Mouse (Mus musculus) MEL (cell line): Measurements from ENCODE around the gene Gapt. TPM values are rescaled to one million over a fixed set of nuclear protein-coding genes. Genes with fewer than 3 reads are reported as not detected.

Experiments used
- DNase-seq: peaks from one replicate; pipeline ENCODE4 v3.0.0; 2011; ENCODE audit warnings: low read depth, low spot score
- H3K27ac ChIP-seq: 2 replicates; pipeline ENCODE4 v1.5.1; 2012; ENCODE audit warnings: low read depth, mild to moderate bottlenecking, control low read depth, low read length, moderate library complexity; ENCODE audit not compliant: control insufficient read depth
- H3K27me3 ChIP-seq, 2 experiments: fragments of 150-350 bp in 1 of 2; sonication (generic) in 1 of 2; 2 replicates each; pipeline ENCODE4 v1.6.1; 2012; ENCODE audit warnings: low read length in 2 of 2, mild to moderate bottlenecking in 2 of 2, improper control_type of control experiment in 1 of 2, moderate library complexity in 1 of 2; ENCODE audit not compliant: insufficient read depth in 2 of 2, control insufficient read depth in 1 of 2
- H3K36me3 ChIP-seq, 2 experiments: 2 replicates each; pipeline ENCODE4 v1.6.1; 2012 to 2014; ENCODE audit warnings: low read length in 2 of 2, improper control_type of control experiment in 1 of 2, inconsistent platforms in 1 of 2, mild to moderate bottlenecking in 1 of 2; ENCODE audit not compliant: insufficient read depth in 2 of 2, control insufficient read depth in 1 of 2
- H3K4me1 ChIP-seq, 2 experiments: fragments of 150-350 bp in 1 of 2; sonication (generic) in 1 of 2; 2 replicates each; pipeline ENCODE4 v1.6.1; 2012; ENCODE audit warnings: low read length in 2 of 2, improper control_type of control experiment in 1 of 2, mild to moderate bottlenecking in 1 of 2; ENCODE audit not compliant: insufficient read depth in 2 of 2, control insufficient read depth in 1 of 2
- H3K4me3 ChIP-seq, 2 experiments: fragments of 150-350 bp in 1 of 2; sonication (generic) in 1 of 2; 2 replicates each; pipeline ENCODE4 v1.5.1; 2012; ENCODE audit warnings: low read depth in 2 of 2, low read length in 2 of 2, mild to moderate bottlenecking in 2 of 2, moderate library complexity in 2 of 2, control low read depth in 1 of 2, improper control_type of control experiment in 1 of 2; ENCODE audit not compliant: control insufficient read depth in 1 of 2, insufficient read depth in 1 of 2
- H3K79me2 ChIP-seq: 2 replicates; pipeline ENCODE4 v1.6.1; 2012; ENCODE audit warnings: mild to moderate bottlenecking, low read length, moderate library complexity; ENCODE audit not compliant: control insufficient read depth, poor library complexity, insufficient read depth
- H3K9ac ChIP-seq: 2 replicates; pipeline ENCODE4 v1.6.1; 2012; ENCODE audit warnings: low read depth, mild to moderate bottlenecking, control low read depth, low read length, moderate library complexity; ENCODE audit not compliant: control insufficient read depth, poor library complexity, severe bottlenecking
- H3K9me3 ChIP-seq: fragments of 150-350 bp; sonication (generic); replicated peaks from 2 replicates; pipeline ENCODE4 v1.6.1; 2012; ENCODE audit warnings: mild to moderate bottlenecking, low read length, improper control_type of control experiment, moderate library complexity; ENCODE audit not compliant: insufficient read depth
- BHLHE40 ChIP-seq: IDR thresholded peaks from 2 replicates; pipeline ENCODE4 v1.6.1; 2012; ENCODE audit warnings: low read depth, mild to moderate bottlenecking, inconsistent platforms, low read length, improper control_type of control experiment, borderline replicate concordance
- CHD2 ChIP-seq: IDR thresholded peaks from 2 replicates; pipeline ENCODE4 v1.6.1; 2011; ENCODE audit warnings: low read length, improper control_type of control experiment
- CTCF ChIP-seq, 3 experiments: IDR thresholded peaks in 2 of 3; conservative IDR thresholded peaks in 1 of 3; 2 replicates each; pipeline ENCODE4 v1.5.1; 2011 to 2012; ENCODE audit warnings: low read length in 3 of 3, low read depth in 2 of 3, mild to moderate bottlenecking in 2 of 3, improper control_type of control experiment in 1 of 3, inconsistent platforms in 1 of 3, mixed read lengths in 1 of 3, moderate library complexity in 1 of 3; ENCODE audit not compliant: control insufficient read depth in 1 of 3, insufficient read depth in 1 of 3, poor library complexity in 1 of 3, severe bottlenecking in 1 of 3
- E2F4 ChIP-seq: IDR thresholded peaks from 2 replicates; pipeline ENCODE4 v1.6.1; 2011; ENCODE audit warnings: low read depth, low read length, improper control_type of control experiment, borderline replicate concordance
- ETS1 ChIP-seq: IDR thresholded peaks from 2 replicates; pipeline ENCODE4 v1.6.1; 2012; ENCODE audit warnings: low read depth, mild to moderate bottlenecking, inconsistent platforms, low read length, improper control_type of control experiment, moderate library complexity
- GABPA ChIP-seq: IDR thresholded peaks from 2 replicates; pipeline ENCODE4 v1.6.1; 2012; ENCODE audit warnings: low read depth, mild to moderate bottlenecking, inconsistent platforms, low read length, improper control_type of control experiment, moderate library complexity
- MAFK ChIP-seq: IDR thresholded peaks from 2 replicates; pipeline ENCODE4 v1.6.1; 2011; ENCODE audit warnings: low read depth, mild to moderate bottlenecking, low read length, improper control_type of control experiment, borderline replicate concordance
- MAX ChIP-seq: IDR thresholded peaks from 2 replicates; pipeline ENCODE4 v1.6.1; 2011; ENCODE audit warnings: low read length, improper control_type of control experiment
- MEF2A ChIP-seq: IDR thresholded peaks from 2 replicates; pipeline ENCODE4 v1.6.1; 2014; ENCODE audit warnings: low read depth, mild to moderate bottlenecking, inconsistent platforms, low read length, improper control_type of control experiment; ENCODE audit not compliant: poor library complexity, insufficient replicate concordance, severe bottlenecking; ENCODE audit errors: extremely low read depth
- MXI1 ChIP-seq: IDR thresholded peaks from 2 replicates; pipeline ENCODE4 v1.6.1; 2011; ENCODE audit warnings: mild to moderate bottlenecking, low read depth, low read length, improper control_type of control experiment
- NRF1 ChIP-seq: IDR thresholded peaks from 2 replicates; pipeline ENCODE4 v1.6.1; 2014; ENCODE audit warnings: low read depth, mild to moderate bottlenecking, inconsistent platforms, low read length, improper control_type of control experiment, moderate library complexity; ENCODE audit not compliant: poor library complexity, insufficient read depth, severe bottlenecking
- POLR2A ChIP-seq, 2 experiments: IDR thresholded peaks; 2 replicates each; pipeline ENCODE4 v1.6.1; 2011 to 2012; ENCODE audit warnings: low read length in 2 of 2, mild to moderate bottlenecking in 2 of 2, control low read depth in 1 of 2, improper control_type of control experiment in 1 of 2, low read depth in 1 of 2, moderate library complexity in 1 of 2; ENCODE audit not compliant: control insufficient read depth in 1 of 2, insufficient read depth in 1 of 2, poor library complexity in 1 of 2
- POLR2AphosphoS5 ChIP-seq: IDR thresholded peaks from 2 replicates; pipeline ENCODE4 v1.6.1; 2012; ENCODE audit warnings: low read depth, borderline replicate concordance, mild to moderate bottlenecking, inconsistent platforms, low read length, moderate library complexity, mixed read lengths
- SMC3 ChIP-seq: IDR thresholded peaks from 2 replicates; pipeline ENCODE4 v1.6.1; 2011; ENCODE audit warnings: low read depth, low read length, improper control_type of control experiment
- TBP ChIP-seq: IDR thresholded peaks from 2 replicates; pipeline ENCODE4 v1.8.0; 2011; ENCODE audit warnings: low read depth, low read length, improper control_type of control experiment
- USF2 ChIP-seq, 2 experiments: IDR thresholded peaks; 2 replicates each; pipeline ENCODE4 v1.6.1; 2011 to 2012; ENCODE audit warnings: improper control_type of control experiment in 2 of 2, low read length in 2 of 2, borderline replicate concordance in 1 of 2, inconsistent platforms in 1 of 2, low read depth in 1 of 2, mild to moderate bottlenecking in 1 of 2; ENCODE audit not compliant: insufficient read depth in 1 of 2
- ZKSCAN1 ChIP-seq: IDR thresholded peaks from 2 replicates; pipeline ENCODE4 v1.6.1; 2012; ENCODE audit warnings: low read depth, mild to moderate bottlenecking, inconsistent platforms, low read length, improper control_type of control experiment, moderate library complexity
- ZNF384 ChIP-seq: IDR thresholded peaks from 2 replicates; pipeline ENCODE4 v1.6.1; 2012; ENCODE audit warnings: low read depth, mild to moderate bottlenecking, inconsistent platforms, low read length, improper control_type of control experiment
- polyA plus RNA-seq, 2 experiments: library from polyadenylated mRNA; stranded (reverse) in 1 of 2; unstranded in 1 of 2; fragments of >175 nt in 1 of 2; fragments of >200 nt in 1 of 2; gene quantifications; 2 replicates each; pipeline versions ENCODE4 v1.2.1 to v1.2.4; 2012; ENCODE audit warnings: low replicate concordance in 2 of 2, low read depth in 1 of 2; ENCODE audit not compliant: insufficient read length in 2 of 2, insufficient read depth in 1 of 2, missing spikeins in 1 of 2
- total RNA-seq: library from RNA; depleted of rRNA; stranded (reverse); fragments of 300-350 nt; gene quantifications from 2 replicates; pipeline ENCODE4 v1.2.3, GENCODE M21; 2012

The Gapt gene
- total and polyA plus RNA-seq, 3 experiments, result 0.07 to 0.12 TPM; not detected in 1

DNA sequence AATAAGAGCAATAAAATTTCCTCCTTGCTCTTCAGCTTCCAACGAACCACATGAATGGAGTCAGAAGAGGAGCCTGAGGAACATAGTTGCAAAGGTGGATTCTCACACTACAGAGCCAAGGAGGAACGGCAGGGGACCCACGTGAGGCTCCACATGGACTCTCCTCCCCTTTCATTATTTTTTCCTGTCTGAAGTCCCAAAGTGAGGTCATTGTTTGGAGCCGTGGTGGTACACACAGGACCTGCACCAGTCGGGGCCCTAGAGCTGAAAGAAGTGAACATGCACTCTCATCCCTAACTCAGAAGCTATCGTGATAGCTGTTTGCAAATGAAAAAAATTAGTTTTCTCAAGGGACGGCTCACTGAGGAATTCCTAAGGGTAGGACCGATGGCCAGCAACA is 47.1 kb upstream of the Gapt start:
- no peaks in the 10 kb centered on the region for H3K9me3 ChIP-seq
- no peak for DNase-seq
- TF ChIP-seq USF2 (IDR thresholded peaks at IDR 0.05; ENCODE audit: borderline replicate concordance in 1 of 2, insufficient read depth in 1 of 2, low read depth in 1 of 2, low read length in 2 of 2) (no peak), ZNF384 (no peak), GABPA (no peak), CHD2 (no peak), MEF2A (no peak), ZKSCAN1 (no peak), ETS1 (no peak), MXI1 (no peak), E2F4 (no peak), BHLHE40 (no peak), TBP (no peak), MAFK (no peak)
- no peak overlapping the region for H3K4me3 ChIP-seq
- no peak overlapping the region for H3K9ac ChIP-seq
- H3K27ac ChIP-seq, result no peak overlapping the region
- no peaks in the 10 kb centered on the region for H3K4me1 ChIP-seq
- H3K36me3 ChIP-seq, result no peaks in the 10 kb centered on the region
- H3K27me3 ChIP-seq, result peaks cover 0 to 1% of the 10 kb centered on the region in 2 experiments; a peak in 2 of 4 replicates
- no peaks in the 10 kb centered on the region for H3K79me2 ChIP-seq

DNA sequence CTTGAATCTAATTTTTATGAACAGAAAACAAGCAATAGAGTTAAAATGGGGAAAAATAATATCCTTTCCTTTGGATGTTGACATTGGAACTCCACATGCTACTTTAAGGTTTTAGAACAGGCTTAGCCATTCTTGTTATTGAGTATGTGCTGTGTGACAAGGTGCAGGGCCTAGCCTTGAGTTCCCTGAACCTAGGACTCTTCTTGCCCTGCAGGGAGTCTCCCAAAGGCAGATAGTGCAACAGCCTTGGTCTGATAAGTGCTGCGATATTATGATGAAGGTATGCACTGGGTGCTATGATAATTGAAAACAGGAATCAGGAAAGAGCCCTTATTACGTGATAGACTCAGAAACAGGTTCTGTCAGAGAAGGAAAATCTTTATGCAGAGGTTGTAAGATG is 44.9 kb upstream of the Gapt start:
- H3K9me3 ChIP-seq, result no peaks in the 10 kb centered on the region
- no peak overlapping the region for H3K27ac ChIP-seq
- TF ChIP-seq NRF1 (no peak), GABPA (no peak), POLR2A (IDR thresholded peaks at IDR 0.05; ENCODE audit: control insufficient read depth in 1 of 2, insufficient read depth in 1 of 2, low read depth in 1 of 2, low read length in 2 of 2, poor library complexity in 1 of 2) (no peak), POLR2AphosphoS5 (no peak), MAX (no peak), ZKSCAN1 (no peak), SMC3 (no peak), CTCF (IDR thresholded peaks at IDR 0.05 in 2 of 3, conservative IDR thresholded peaks at IDR 0.05 in 1 of 3; ENCODE audit: control insufficient read depth in 1 of 3, insufficient read depth in 1 of 3, low read depth in 2 of 3, low read length in 3 of 3, poor library complexity in 1 of 3, severe bottlenecking in 1 of 3) (no peak)
- no peak for DNase-seq
- no peaks in the 10 kb centered on the region for H3K36me3 ChIP-seq
- H3K4me3 ChIP-seq, result no peak overlapping the region
- no peaks in the 10 kb centered on the region for H3K4me1 ChIP-seq
- no peak overlapping the region for H3K9ac ChIP-seq
- no peaks in the 10 kb centered on the region for H3K79me2 ChIP-seq
- no peaks in the 10 kb centered on the region; a peak in 1 of 4 replicates for H3K27me3 ChIP-seq
